Mouse (Mus musculus): ENCODE data around the gene Pcyox1. TPM values are rescaled to one million over a fixed set of nuclear protein-coding genes. Genes with fewer than 3 reads are reported as not detected.

The Pcyox1 gene
- total RNA-seq (2021) = 10 to 100 TPM; 74.9 to 92.7 TPM

GRCm38 (mm10) chr6:86396581-86397256 lies at the start of gene Pcyox1:
Gene Pcyox1 (minus strand): TSS chr6:86397154.
- peak; percentile 93 for DNase-seq
- intact Hi-C loops (cut with DNase I) = no loop called here

- intact Hi-C loops (cut with DNase I) = no loop called here
- no peak for DNase-seq
Observed at GRCm38 (mm10) chr6:86445551-86445950, 48.6 kb upstream of the Pcyox1 start.

GRCm38 (mm10) chr6:86441571-86441970 lies 44.6 kb upstream of the Pcyox1 start:
- no peak for DNase-seq
- intact Hi-C loops (cut with DNase I) = no loop called here

- intact Hi-C loops (cut with DNase I) = loop anchor here (2.0 kb wide), 4 partner anchors 31 to 231 kb away; partner anchors contain the start of genes Fam136a and Tia1
Observed at GRCm38 (mm10) chr6:86439531-86439930, 42.6 kb upstream of the Pcyox1 start.

GRCm38 (mm10) chr6:86439119-86439496 lies 42.2 kb upstream of the Pcyox1 start:
- intact Hi-C loops (cut with DNase I) = loop anchor here (2.0 kb wide), 4 partner anchors 32 to 232 kb away; partner anchors contain the start of genes Fam136a and Tia1
- DNase-seq = no peak

More at GRCm38 (mm10) chr6:86439531-86439930, 42.6 kb upstream of the Pcyox1 start:
- no peak for DNase-seq

- DNase-seq = peak; percentile 96 to 98
- intact Hi-C loops (cut with DNase I) = loop anchor here (1.0 to 2.0 kb wide), 5 partner anchors 32 to 232 kb away; partner anchors contain the start of genes Fam136a and Tia1
Observed at GRCm38 (mm10) chr6:86438272-86439118, 41.5 kb upstream of the Pcyox1 start, which contains the start of gene C87436. Gene C87436 (plus strand): TSS chr6:86438374.

GRCm38 (mm10) chr6:86437711-86438110 lies 40.8 kb upstream of the Pcyox1 start:
- intact Hi-C loops (cut with DNase I) = loop anchor here (1.0 to 2.0 kb wide), 5 partner anchors 33 to 233 kb away; partner anchors contain the start of genes Fam136a and Tia1
- DNase-seq = peak in 1 of 2 experiments; percentile 41

GRCm38 (mm10) chr6:86433696-86434095 lies 36.7 kb upstream of the Pcyox1 start:
- DNase-seq = no peak
- intact Hi-C loops (cut with DNase I) = no loop called here

- intact Hi-C loops (cut with DNase I) = no loop called here
- DNase-seq = no peak
Observed at GRCm38 (mm10) chr6:86431531-86431930, 34.6 kb upstream of the Pcyox1 start.

- no peak for DNase-seq
- intact Hi-C loops (cut with DNase I) = no loop called here
Observed at GRCm38 (mm10) chr6:86426358-86426757, 29.4 kb upstream of the Pcyox1 start, which contains the start of gene Gm44790. Gene Gm44790 (plus strand): TSS chr6:86426658.

GRCm38 (mm10) chr6:86420491-86420890 lies 23.5 kb upstream of the Pcyox1 start:
- intact Hi-C loops (cut with DNase I) = no loop called here
- no peak for DNase-seq

GRCm38 (mm10) chr6:86419239-86419638 lies 22.3 kb upstream of the Pcyox1 start:
- intact Hi-C loops (cut with DNase I) = no loop called here

GRCm38 (mm10) chr6:86418711-86419110 lies 21.8 kb upstream of the Pcyox1 start:
- intact Hi-C loops (cut with DNase I) = no loop called here

More at GRCm38 (mm10) chr6:86419239-86419638, 22.3 kb upstream of the Pcyox1 start:
- DNase-seq = no peak

GRCm38 (mm10) chr6:86406306-86406705 lies 9.4 kb upstream of the Pcyox1 start:
- no peak for DNase-seq
- intact Hi-C loops (cut with DNase I) = no loop called here

More at GRCm38 (mm10) chr6:86418711-86419110, 21.8 kb upstream of the Pcyox1 start:
- no peak for DNase-seq

- intact Hi-C loops (cut with DNase I) = loop anchor here (2.0 to 5.0 kb wide), 2 partner anchors 34 to 263 kb away; partner anchors contain the start of gene C87436
- no peak for DNase-seq
Observed at GRCm38 (mm10) chr6:86404996-86405395, 8.0 kb upstream of the Pcyox1 start.

GRCm38 (mm10) chr6:86404100-86404861 lies 7.3 kb upstream of the Pcyox1 start, which contains the start of gene Tia1:
Gene Tia1 (plus strand): TSS chr6:86404219.
- intact Hi-C loops (cut with DNase I) = loop anchor here (2.0 to 5.0 kb wide), 2 partner anchors 35 to 262 kb away; partner anchors contain the start of gene C87436
- DNase-seq = peak; percentile 94 to 95

GRCm38 (mm10) chr6:86403728-86404099 lies 6.8 kb upstream of the Pcyox1 start:
- peak; percentile 92 to 94 for DNase-seq
- intact Hi-C loops (cut with DNase I) = loop anchor here (2.0 to 5.0 kb wide), 3 partner anchors 35 to 261 kb away; partner anchors contain the start of genes C87436 and Fam136a

- intact Hi-C loops (cut with DNase I) = loop anchor here (2.0 to 5.0 kb wide), 2 partner anchors 38 to 261 kb away; partner anchors contain the start of gene Fam136a
Observed at GRCm38 (mm10) chr6:86402681-86403607, 6.0 kb upstream of the Pcyox1 start.

GRCm38 (mm10) chr6:86400972-86401371 lies 4.0 kb upstream of the Pcyox1 start:
- intact Hi-C loops (cut with DNase I) = loop anchor here (1.0 to 5.0 kb wide), 2 partner anchors 259 to 275 kb away; no protein-coding TSS in a partner anchor
- peak; percentile 70 to 71 for DNase-seq

More at GRCm38 (mm10) chr6:86402681-86403607, 6.0 kb upstream of the Pcyox1 start:
- no peak for DNase-seq
